Mouse (Mus musculus) embryonic facial prominence, embryonic 13.5 days (tissue): ENCODE results near the gene Ugt1a8. TPM values are rescaled to one million over a fixed set of nuclear protein-coding genes. Genes with fewer than 3 reads are reported as not detected.
"Not testable (repeated sequence)": the region's sequence is repeated elsewhere in the genome, so short reads cannot be mapped to it uniquely, and the experiment has no call there.

Experiments
- ATAC-seq: fragments of 200-750 bp; cut with Nextera tagmentation; 2 replicates; pipeline ENCODE4 v1.8.0; 2017; ENCODE audit warnings: low read depth; ENCODE audit not compliant: insufficient number of reproducible peaks, insufficient read depth, low FRiP score, low TSS enrichment
- H3K27ac ChIP-seq: fragments of 300-500 bp; sonication (generic); 2 replicates; pipeline ENCODE4 v1.5.1; 2015; ENCODE audit warnings: moderate library complexity, mild to moderate bottlenecking, inconsistent platforms
- H3K27me3 ChIP-seq: fragments of 300-500 bp; sonication (generic); 2 replicates; pipeline ENCODE4 v1.6.1; 2015; ENCODE audit warnings: mild to moderate bottlenecking, inconsistent platforms
- H3K36me3 ChIP-seq: fragments of 300-500 bp; sonication (generic); 2 replicates; pipeline ENCODE4 v1.6.1; 2015; ENCODE audit warnings: mild to moderate bottlenecking, inconsistent platforms
- H3K4me1 ChIP-seq: fragments of 300-500 bp; sonication (generic); 2 replicates; pipeline ENCODE4 v1.6.1; 2015; ENCODE audit warnings: inconsistent platforms
- H3K4me2 ChIP-seq: fragments of 300-500 bp; sonication (generic); 2 replicates; pipeline ENCODE4 v1.6.1; 2015; ENCODE audit warnings: moderate library complexity, mild to moderate bottlenecking, inconsistent platforms
- H3K4me3 ChIP-seq: fragments of 300-500 bp; sonication (generic); 2 replicates; pipeline ENCODE4 v1.5.1; 2015; ENCODE audit warnings: mild to moderate bottlenecking, inconsistent platforms
- H3K9ac ChIP-seq: fragments of 300-500 bp; sonication (generic); 2 replicates; pipeline ENCODE4 v1.6.1; 2015; ENCODE audit warnings: mild to moderate bottlenecking, inconsistent platforms
- H3K9me3 ChIP-seq: fragments of 300-500 bp; sonication (generic); 2 replicates; pipeline ENCODE4 v1.6.1; 2016; ENCODE audit warnings: inconsistent platforms
- WGBS: fragments of 180-500 bp; shearing (Covaris S2); methylation state at CpG from one replicate; pipeline ENCODE4 v1.1.7; 2015; ENCODE audit warnings: mixed read lengths; 5-methylcytosine and 5-hydroxymethylcytosine counted together
- polyA plus RNA-seq: library from polyadenylated mRNA; unstranded; fragments of >200 nt; fragmentation: Nextera tagmentation; extraction: Ambion mirVana; gene quantifications from 2 replicates; pipeline ENCODE4 v1.2.1, GENCODE M21; 2015

The Ugt1a8 gene
- not detected in 2 replicates for polyA plus RNA-seq

- H3K9ac ChIP-seq: no peak within 1 kb of the TSS
These were observed at the start of gene Ugt1a8 for GRCm38 (mm10) chr1:88087513-88087912. Gene Ugt1a8, plus strand, starts transcription at chr1:88087813.

GRCm38 (mm10) chr1:88043044-88043443 lies 44.6 kb upstream of the Ugt1a8 start:
- not testable (repeated sequence) for H3K36me3 ChIP-seq, H3K4me2 ChIP-seq, H3K27me3 ChIP-seq, H3K9me3 ChIP-seq, H3K9ac ChIP-seq, H3K27ac ChIP-seq, ATAC-seq, H3K4me3 ChIP-seq, H3K4me1 ChIP-seq
- WGBS: 83% methylated on average over 1 of the region's 2 CpGs

More at GRCm38 (mm10) chr1:88087513-88087912, at the start of gene Ugt1a8:
- H3K36me3 ChIP-seq: no peaks in the 10 kb centered on the region
- no peaks in the 10 kb centered on the region for H3K4me1 ChIP-seq
- no peak for ATAC-seq
- no peaks in the 10 kb centered on the region for H3K9me3 ChIP-seq
- WGBS: 82% methylated on average over 3 of the region's 3 CpGs
- H3K4me3 ChIP-seq: no peak within 1 kb of the TSS
- H3K4me2 ChIP-seq: no peak within 1 kb of the TSS
- no peak within 1 kb of the TSS for H3K27ac ChIP-seq
- H3K27me3 ChIP-seq: no peaks in the 10 kb centered on the region

- not testable (repeated sequence) for H3K4me2 ChIP-seq, ATAC-seq, H3K4me1 ChIP-seq, H3K4me3 ChIP-seq, H3K9ac ChIP-seq, H3K27ac ChIP-seq, H3K36me3 ChIP-seq, H3K27me3 ChIP-seq, H3K9me3 ChIP-seq
- WGBS: 68% methylated on average over 4 of the region's 5 CpGs
These were observed 42.7 kb upstream of the Ugt1a8 start for GRCm38 (mm10) chr1:88044832-88045437.

GRCm38 (mm10) chr1:88047408-88047807 lies 40.2 kb upstream of the Ugt1a8 start:
- H3K9me3 ChIP-seq, H3K27me3 ChIP-seq, H3K4me2 ChIP-seq, H3K9ac ChIP-seq, H3K4me3 ChIP-seq, H3K36me3 ChIP-seq, ATAC-seq, H3K27ac ChIP-seq, H3K4me1 ChIP-seq: not testable (repeated sequence)
- 87% methylated on average over 2 of the region's 2 CpGs for WGBS

- 80% methylated on average over 1 of the region's 1 CpGs for WGBS
- Histone ChIP-seq H3K36me3 (no peaks in the 10 kb centered on the region), H3K4me1 (no peaks in the 10 kb centered on the region), H3K4me3 (no peak within 1 kb of the TSS), H3K4me2 (no peak within 1 kb of the TSS), H3K27me3 (no peaks in the 10 kb centered on the region), H3K9me3 (no peaks in the 10 kb centered on the region), H3K9ac (no peak within 1 kb of the TSS), H3K27ac (no peak within 1 kb of the TSS)
- no peak for ATAC-seq
These were observed 32.5 kb upstream of the Ugt1a8 start, which contains the start of gene Ugt1a10 for GRCm38 (mm10) chr1:88055088-88055487. Gene Ugt1a10, plus strand, starts transcription at chr1:88055388.

- H3K4me2 ChIP-seq, H3K4me3 ChIP-seq, H3K36me3 ChIP-seq, H3K27ac ChIP-seq, H3K27me3 ChIP-seq, H3K4me1 ChIP-seq, H3K9me3 ChIP-seq, ATAC-seq, H3K9ac ChIP-seq: not testable (repeated sequence)
- WGBS: 50% methylated on average over 1 of the region's 2 CpGs
These were observed 21.0 kb upstream of the Ugt1a8 start for GRCm38 (mm10) chr1:88066472-88067102.

GRCm38 (mm10) chr1:88070495-88070894 lies 17.1 kb upstream of the Ugt1a8 start, which contains the start of gene Ugt1a9:
Gene Ugt1a9, plus strand, starts transcription at chr1:88070800.
- WGBS: 76% methylated on average over 2 of the region's 2 CpGs
- Histone ChIP-seq H3K36me3 (no peaks in the 10 kb centered on the region), H3K9ac (no peak within 1 kb of the TSS), H3K4me1 (no peaks in the 10 kb centered on the region), H3K4me3 (no peak within 1 kb of the TSS), H3K27ac (no peak within 1 kb of the TSS), H3K4me2 (no peak within 1 kb of the TSS), H3K9me3 (no peaks in the 10 kb centered on the region), H3K27me3 (no peaks in the 10 kb centered on the region)
- ATAC-seq: no peak

- Histone ChIP-seq H3K9me3 (no peaks in the 10 kb centered on the region), H3K27ac (no peak overlapping the region), H3K4me3 (no peak overlapping the region), H3K4me2 (no peak overlapping the region), H3K27me3 (no peaks in the 10 kb centered on the region), H3K36me3 (no peaks in the 10 kb centered on the region), H3K4me1 (no peaks in the 10 kb centered on the region), H3K9ac (no peak overlapping the region)
- 84% methylated on average over 4 of the region's 4 CpGs for WGBS
- ATAC-seq: no peak
These were observed 16.7 kb upstream of the Ugt1a8 start for GRCm38 (mm10) chr1:88070902-88071301.

GRCm38 (mm10) chr1:88074471-88074870 lies 13.1 kb upstream of the Ugt1a8 start:
- Histone ChIP-seq H3K9me3 (no peaks in the 10 kb centered on the region), H3K36me3 (no peaks in the 10 kb centered on the region), H3K27me3 (no peaks in the 10 kb centered on the region), H3K9ac (no peak overlapping the region), H3K4me2 (no peak overlapping the region), H3K4me1 (no peaks in the 10 kb centered on the region), H3K4me3 (no peak overlapping the region), H3K27ac (no peak overlapping the region)
- no peak for ATAC-seq
- WGBS: 88% methylated on average over 2 of the region's 2 CpGs

- no peak for ATAC-seq
- Histone ChIP-seq H3K4me1 (no peaks in the 10 kb centered on the region), H3K36me3 (no peaks in the 10 kb centered on the region), H3K9ac (no peak overlapping the region), H3K27me3 (no peaks in the 10 kb centered on the region), H3K4me2 (no peak overlapping the region), H3K9me3 (no peaks in the 10 kb centered on the region), H3K27ac (no peak overlapping the region), H3K4me3 (no peak overlapping the region)
- WGBS: 83% methylated on average over 1 of the region's 1 CpGs
These were observed 10.5 kb upstream of the Ugt1a8 start for GRCm38 (mm10) chr1:88077128-88077527.

GRCm38 (mm10) chr1:88081670-88082069 lies 5.9 kb upstream of the Ugt1a8 start:
- no peak overlapping the region for H3K4me3 ChIP-seq
- H3K9me3 ChIP-seq: no peaks in the 10 kb centered on the region
- H3K27ac ChIP-seq: no peak overlapping the region
- 96% methylated on average over 1 of the region's 1 CpGs for WGBS
- H3K27me3 ChIP-seq: no peaks in the 10 kb centered on the region
- no peak overlapping the region for H3K4me2 ChIP-seq
- H3K4me1 ChIP-seq: no peaks in the 10 kb centered on the region
- no peak overlapping the region for H3K9ac ChIP-seq
- H3K36me3 ChIP-seq: no peaks in the 10 kb centered on the region
- ATAC-seq: no peak

GRCm38 (mm10) chr1:88086125-88086524 lies 1.5 kb upstream of the Ugt1a8 start:
- Histone ChIP-seq H3K27me3 (no peaks in the 10 kb centered on the region), H3K9ac (no peak overlapping the region), H3K4me3 (no peak overlapping the region), H3K27ac (no peak overlapping the region), H3K4me2 (no peak overlapping the region), H3K36me3 (no peaks in the 10 kb centered on the region), H3K9me3 (no peaks in the 10 kb centered on the region), H3K4me1 (no peaks in the 10 kb centered on the region)
- no peak for ATAC-seq
- 57% methylated on average over 1 of the region's 1 CpGs for WGBS
